Mouse (Mus musculus) liver, embryonic 11.5 days (tissue): ENCODE measurements around the gene Ghrh. TPM values are rescaled to one million over a fixed set of nuclear protein-coding genes. Genes with fewer than 3 reads are reported as not detected.

Experiments
- ATAC-seq: fragments of 200-750 bp; cut with Nextera tagmentation; replicated peaks from 2 replicates; pipeline ENCODE4 v1.8.0; 2017; ENCODE audit warnings: moderate number of reproducible peaks, mild to moderate bottlenecking, moderate TSS enrichment, moderate library complexity; ENCODE audit not compliant: low FRiP score
- DNase-seq: peaks from one replicate; pipeline ENCODE4 v3.0.0-alpha.2; 2017; ENCODE audit warnings: low spot score
- H3K27ac ChIP-seq: fragments of 300-500 bp; sonication (generic); 2 replicates; pipeline ENCODE4 v1.5.1; 2014; ENCODE audit warnings: mild to moderate bottlenecking, low read depth, low read length, control low read depth
- H3K27me3 ChIP-seq: fragments of 300-500 bp; sonication (generic); replicated peaks from 2 replicates; pipeline ENCODE4 v1.6.1; 2014; ENCODE audit warnings: low read length, mixed read lengths; ENCODE audit not compliant: control insufficient read depth, insufficient read depth
- H3K36me3 ChIP-seq: fragments of 300-500 bp; sonication (generic); 2 replicates; pipeline ENCODE4 v1.6.1; 2014; ENCODE audit warnings: mild to moderate bottlenecking, low read length, moderate library complexity, mixed read lengths; ENCODE audit not compliant: control insufficient read depth, insufficient read depth
- H3K4me1 ChIP-seq: fragments of 300-500 bp; sonication (generic); replicated peaks from 2 replicates; pipeline ENCODE4 v1.6.1; 2014; ENCODE audit warnings: low read length, mixed read lengths; ENCODE audit not compliant: control insufficient read depth, insufficient read depth
- H3K4me2 ChIP-seq: fragments of 300-500 bp; sonication (generic); 2 replicates; pipeline ENCODE4 v1.6.1; 2014; ENCODE audit warnings: mild to moderate bottlenecking, control low read depth, moderate library complexity
- H3K4me3 ChIP-seq: fragments of 300-500 bp; sonication (generic); 2 replicates; pipeline ENCODE4 v1.5.1; 2014; ENCODE audit warnings: low read depth, low read length, control low read depth
- H3K9ac ChIP-seq: fragments of 300-500 bp; sonication (generic); 2 replicates; pipeline ENCODE4 v1.6.1; 2014; ENCODE audit warnings: low read depth, low read length, control low read depth
- H3K9me3 ChIP-seq: fragments of 300-500 bp; sonication (generic); 2 replicates; pipeline ENCODE4 v1.6.1; 2016; ENCODE audit warnings: low read length, inconsistent platforms, mixed read lengths; ENCODE audit not compliant: control insufficient read depth
- WGBS: fragments of 180-500 bp; shearing (Covaris S2); extraction: QIAGEN DNeasy Blood & Tissue Kit; methylation state at CpG from one replicate; pipeline ENCODE4 v1.1.7; 2014; 5-methylcytosine and 5-hydroxymethylcytosine counted together
- polyA plus RNA-seq: library from polyadenylated mRNA; unstranded; fragments of >200 nt; fragmentation: Nextera tagmentation; extraction: Ambion mirVana; gene quantifications from 2 replicates; pipeline ENCODE4 v1.2.1, GENCODE M21; 2014

The Ghrh gene
- polyA plus RNA-seq, 1 experiment from 2014 or later: not detected

GRCm38 (mm10) chr2:157288996-157289395 lies 58.3 kb downstream of the Ghrh start:
- H3K4me1 ChIP-seq: peaks cover 8% of the 10 kb centered on the region; the same call in 1 of the 2 replicates
- H3K36me3 ChIP-seq: peaks cover 49% of the 10 kb centered on the region
- no peak overlapping the region for H3K9ac ChIP-seq
- H3K4me2 ChIP-seq: no peak overlapping the region
- WGBS: 62% methylated on average over 5 of the region's 5 CpGs
- no peak overlapping the region for H3K27ac ChIP-seq
- H3K9me3 ChIP-seq: no peaks in the 10 kb centered on the region
- H3K27me3 ChIP-seq: no peaks in the 10 kb centered on the region
- peak; percentile 66 for ATAC-seq
- DNase-seq: no peak
- H3K4me3 ChIP-seq: no peak overlapping the region

GRCm38 (mm10) chr2:157287542-157287941 lies 59.8 kb downstream of the Ghrh start:
- peaks cover 51% of the 10 kb centered on the region for H3K36me3 ChIP-seq

DNA sequence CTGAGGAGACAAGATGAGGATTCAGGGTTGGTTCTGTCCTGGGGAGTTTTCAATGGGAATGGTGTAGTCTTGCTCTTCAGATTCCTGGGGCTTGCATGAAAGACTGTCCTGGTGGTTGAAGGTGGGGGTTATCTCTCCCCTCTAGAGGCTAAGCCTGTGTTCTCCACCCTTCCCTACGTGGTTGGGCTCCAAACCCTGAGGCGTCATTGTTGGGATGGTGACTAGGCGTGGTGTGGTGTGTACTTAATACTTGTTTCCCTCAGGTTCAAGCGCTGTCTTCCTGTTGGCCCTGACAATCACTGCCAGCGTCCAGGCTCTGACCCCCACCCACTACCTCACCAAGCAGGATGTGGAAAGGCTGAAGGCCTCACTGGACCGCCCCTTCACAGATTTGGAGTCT lies 64.0 kb downstream of the Ghrh start:
- Histone ChIP-seq H3K27ac (no peak overlapping the region), H3K4me2 (no peak overlapping the region), H3K4me3 (no peak overlapping the region), H3K9me3 (no peaks in the 10 kb centered on the region), H3K9ac (no peak overlapping the region), H3K4me1 (peaks cover 10% of the 10 kb centered on the region), H3K27me3 (no peaks in the 10 kb centered on the region), H3K36me3 (peaks cover 26% of the 10 kb centered on the region)
- WGBS: 78% methylated on average over 6 of the region's 6 CpGs
- DNase-seq (no peak), ATAC-seq (no peak)

More at GRCm38 (mm10) chr2:157287542-157287941, 59.8 kb downstream of the Ghrh start:
- H3K27me3 ChIP-seq: no peaks in the 10 kb centered on the region
- DNase-seq: no peak
- peaks cover 8% of the 10 kb centered on the region; the same call in 1 of the 2 replicates for H3K4me1 ChIP-seq
- H3K9me3 ChIP-seq: no peaks in the 10 kb centered on the region
- WGBS: 35% methylated on average over 3 of the region's 3 CpGs
- H3K9ac ChIP-seq: no peak overlapping the region
- H3K27ac ChIP-seq: no peak overlapping the region
- no peak overlapping the region for H3K4me3 ChIP-seq
- H3K4me2 ChIP-seq: no peak overlapping the region
- no peak; the same call in 1 of the 2 replicates for ATAC-seq

Other genes starting within 250 kb of the Ghrh start
- 33.1 and 33.2 TPM in 2 replicates for gene Samhd1, start 212.2 kb downstream of the Ghrh start, polyA plus RNA-seq
- 29.2 and 33.7 TPM in 2 replicates for gene Rbl1, start 143.0 kb downstream of the Ghrh start, polyA plus RNA-seq
- gene Rpn2, start 68.5 kb downstream of the Ghrh start, polyA plus RNA-seq: 302 and 331 TPM in 2 replicates
- 0.29 and 0.57 TPM in 2 replicates for gene Mroh8, start 68.0 kb downstream of the Ghrh start, polyA plus RNA-seq
- 21.2 and 23.0 TPM in 2 replicates for gene Manbal, start 20.1 kb upstream of the Ghrh start, polyA plus RNA-seq
- 4.4 and 4.8 TPM in 2 replicates for gene Src, start 70.9 kb upstream of the Ghrh start, polyA plus RNA-seq
- 143 and 171 TPM in 2 replicates for gene Nnat, start 212.6 kb upstream of the Ghrh start, polyA plus RNA-seq
- 25.9 and 26.2 TPM in 2 replicates for gene Blcap, start 223.8 kb upstream of the Ghrh start, polyA plus RNA-seq